Mouse (Mus musculus) kidney, adult 2 months (tissue): ENCODE measurements around the gene Txndc9.

Experiments used
- CTCF ChIP-seq: fragments of 200-500 bp; conservative IDR thresholded peaks from 2 replicates; pipeline ENCODE4 v1.5.1; 2011; ENCODE audit warnings: low read depth, mild to moderate bottlenecking, control low read depth, low read length, moderate library complexity, mixed read lengths; ENCODE audit not compliant: insufficient read depth, insufficient read length
- POLR2A ChIP-seq: fragments of 200-500 bp; IDR thresholded peaks from one replicate; pipeline ENCODE4 v1.6.1; 2011; ENCODE audit warnings: low read depth, low read length, control low read depth

DNA sequence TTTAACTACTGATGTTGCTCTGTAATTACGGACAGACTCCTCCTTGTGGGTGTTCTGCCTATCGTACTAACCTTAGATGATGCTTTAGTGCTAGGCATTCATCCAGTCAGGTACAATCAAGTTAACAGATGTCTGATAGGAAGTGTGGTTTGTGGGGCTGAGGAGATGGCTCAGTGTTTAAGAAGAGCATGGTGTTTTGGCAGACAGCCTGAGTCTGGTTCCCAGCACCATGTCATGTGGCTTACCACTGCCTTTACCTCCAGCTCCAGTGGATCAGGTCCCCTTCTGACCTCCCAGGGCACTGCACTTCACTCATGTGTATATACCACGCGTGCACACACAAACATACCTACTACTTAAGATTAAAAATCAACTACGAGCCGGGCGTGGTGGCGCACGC is 4.3 kb upstream of the Txndc9 start:
- TF ChIP-seq POLR2A: no peak
- no peak for TF ChIP-seq CTCF
